In genomic region chr4:99714904-99715782, GRCm38 (mm10) we compare ENCODE assay signal across 8 mouse cellular contexts. TPM values are rescaled to one million over a fixed set of nuclear protein-coding genes. Genes with fewer than 3 reads are reported as not detected.
DNase-seq lines count a peak whose midpoint lies in the region; ATAC-seq and TF ChIP-seq lines count a peak whose summit lies in the region.

Gene Alg6 (plus strand): TSS chr4:99715664.

- H3K9ac ChIP-seq in forebrain, embryonic 12.5 days: peak within 1 kb of the TSS; percentile 81
- H3K9ac ChIP-seq in heart, postnatal 0 days (replicated peaks; ENCODE audit: low read depth, low read length): peak within 1 kb of the TSS; percentile 76
- peak within 1 kb of the TSS; percentile 82 for H3K9ac ChIP-seq in liver, embryonic 16.5 days (ENCODE audit: low read depth, low read length)
- peak within 1 kb of the TSS; percentile 79 for H3K9ac ChIP-seq in neural tube, embryonic 13.5 days

- no peak for TF ChIP-seq CTCF in E14TG2a.4 (conservative IDR thresholded peaks at IDR 0.05; ENCODE audit: low read length)
- peak; percentile 39 for TF ChIP-seq CTCF in heart, postnatal 0 days (IDR thresholded peaks at IDR 0.05; ENCODE audit: low read depth)
- TF ChIP-seq CTCF in testis, adult 2 months (IDR thresholded peaks at IDR 0.05; ENCODE audit: control insufficient read depth, insufficient read depth, insufficient replicate concordance, low read depth, low read length): no peak

- H3K36me3 ChIP-seq in E14TG2a.4 (ENCODE audit: insufficient read depth, low read length): peaks cover 23% of the 10 kb centered on the region
- 0 out of 2 replicates have a peak, but pooled peaks cover 2% of the 10 kb centered on the region for H3K36me3 ChIP-seq in forebrain, embryonic 12.5 days (replicated peaks)
- peaks cover 5% of the 10 kb centered on the region for H3K36me3 ChIP-seq in heart, postnatal 0 days (replicated peaks; ENCODE audit: control insufficient read depth, insufficient read depth, low read length)
- no peaks in the 10 kb centered on the region for H3K36me3 ChIP-seq in liver, embryonic 16.5 days (ENCODE audit: control insufficient read depth, insufficient read depth)
- 0 out of 2 replicates have a peak, but pooled peaks cover 4% of the 10 kb centered on the region for H3K36me3 ChIP-seq in neural tube, embryonic 13.5 days
- no peaks in the 10 kb centered on the region for H3K36me3 ChIP-seq in testis, adult 2 months (ENCODE audit: control insufficient read depth, insufficient read depth, low read length)

- DNase-seq in c-Kit-positive CD71-positive TER-119-positive erythroid progenitor cells, embryonic 14.5 days (ENCODE audit: low spot score): peak; percentile 92
- DNase-seq in heart, postnatal 0 days (ENCODE audit: low spot score): peak; percentile 92
- DNase-seq in kidney, postnatal 4 days: peak; percentile 98 to 99

- H3K4me3 ChIP-seq in E14TG2a.4 (replicated peaks; ENCODE audit: low read length): peak within 1 kb of the TSS; percentile 96
- peak within 1 kb of the TSS; percentile 64 for H3K4me3 ChIP-seq in forebrain, embryonic 12.5 days (replicated peaks)
- peak within 1 kb of the TSS; percentile 74 for H3K4me3 ChIP-seq in heart, postnatal 0 days (ENCODE audit: low read depth, low read length)
- H3K4me3 ChIP-seq in liver, embryonic 16.5 days (ENCODE audit: low read depth, low read length): peak within 1 kb of the TSS; percentile 74
- H3K4me3 ChIP-seq in neural tube, embryonic 13.5 days: peak within 1 kb of the TSS; percentile 60
- H3K4me3 ChIP-seq in testis, adult 2 months (ENCODE audit: control insufficient read depth, low read depth, low read length): peak within 1 kb of the TSS; percentile 98

- no peaks in the 10 kb centered on the region for H3K9me3 ChIP-seq in E14TG2a.4 (ENCODE audit: low read length)
- H3K9me3 ChIP-seq in forebrain, embryonic 12.5 days: no peaks in the 10 kb centered on the region
- no peaks in the 10 kb centered on the region for H3K9me3 ChIP-seq in heart, postnatal 0 days (replicated peaks; ENCODE audit: control insufficient read depth, low read length)
- H3K9me3 ChIP-seq in liver, embryonic 16.5 days (replicated peaks; ENCODE audit: control insufficient read depth, low read length): no peaks in the 10 kb centered on the region
- no peaks in the 10 kb centered on the region for H3K9me3 ChIP-seq in neural tube, embryonic 13.5 days

- peak within 1 kb of the TSS; percentile 66 for H3K4me2 ChIP-seq in forebrain, embryonic 12.5 days
- peak within 1 kb of the TSS; percentile 85 for H3K4me2 ChIP-seq in heart, postnatal 0 days (ENCODE audit: low read depth, low read length)
- H3K4me2 ChIP-seq in liver, embryonic 16.5 days (ENCODE audit: low read depth, low read length): peak within 1 kb of the TSS; percentile 85
- peak within 1 kb of the TSS; percentile 68 for H3K4me2 ChIP-seq in neural tube, embryonic 13.5 days

- H3K27me3 ChIP-seq in E14TG2a.4 (ENCODE audit: insufficient read depth, low read length): no peaks in the 10 kb centered on the region; the same call in 1 of the 2 replicates
- 0 out of 2 replicates have a peak, but pooled peaks cover 10% of the 10 kb centered on the region for H3K27me3 ChIP-seq in forebrain, embryonic 12.5 days
- H3K27me3 ChIP-seq in heart, postnatal 0 days (ENCODE audit: control insufficient read depth, insufficient read depth, low read length): no peaks in the 10 kb centered on the region
- no peaks in the 10 kb centered on the region for H3K27me3 ChIP-seq in liver, embryonic 16.5 days (ENCODE audit: control insufficient read depth, insufficient read depth, low read depth, low read length)
- H3K27me3 ChIP-seq in neural tube, embryonic 13.5 days: 0 out of 2 replicates have a peak, but pooled peaks cover 3% of the 10 kb centered on the region
- no peaks in the 10 kb centered on the region for H3K27me3 ChIP-seq in testis, adult 2 months (ENCODE audit: control insufficient read depth, insufficient read depth, low read length)

- H3K27ac ChIP-seq in forebrain, embryonic 12.5 days: 0 out of 2 replicates have a peak within 1 kb of the TSS, but pooled peaks have one; percentile 42
- H3K27ac ChIP-seq in heart, postnatal 0 days (ENCODE audit: low read depth): peak within 1 kb of the TSS; percentile 53
- H3K27ac ChIP-seq in liver, embryonic 16.5 days (ENCODE audit: low read length): peak within 1 kb of the TSS; percentile 25; the same call in 1 of the 2 replicates
- H3K27ac ChIP-seq in neural tube, embryonic 13.5 days (replicated peaks): peak within 1 kb of the TSS; percentile 55; the same call in 1 of the 2 replicates
- peak within 1 kb of the TSS; percentile 74 for H3K27ac ChIP-seq in testis, adult 2 months (ENCODE audit: control insufficient read depth, insufficient read depth, low read depth, low read length)

- 3% methylated on average over 44 of the region's 46 CpGs for WGBS in forebrain, embryonic 12.5 days
- 2% methylated on average over 45 of the region's 46 CpGs for WGBS in heart, postnatal 0 days
- 4% methylated on average over 45 of the region's 46 CpGs for WGBS in liver, embryonic 16.5 days (ENCODE audit: insufficient replicate concordance)
- 3% methylated on average over 44 of the region's 46 CpGs for WGBS in neural tube, embryonic 13.5 days

- H3K4me1 ChIP-seq in E14TG2a.4 (replicated peaks; ENCODE audit: low read depth, low read length): peaks cover 16% of the 10 kb centered on the region
- H3K4me1 ChIP-seq in forebrain, embryonic 12.5 days: 0 out of 2 replicates have a peak, but pooled peaks cover 2% of the 10 kb centered on the region
- H3K4me1 ChIP-seq in heart, postnatal 0 days (ENCODE audit: control insufficient read depth, insufficient read depth): peaks cover 8% of the 10 kb centered on the region
- H3K4me1 ChIP-seq in liver, embryonic 16.5 days (ENCODE audit: control insufficient read depth, low read depth, low read length): peaks cover 8% of the 10 kb centered on the region
- peaks cover 9% of the 10 kb centered on the region for H3K4me1 ChIP-seq in neural tube, embryonic 13.5 days (replicated peaks)
- peaks cover 6% of the 10 kb centered on the region for H3K4me1 ChIP-seq in testis, adult 2 months (ENCODE audit: control insufficient read depth, insufficient read depth, low read length)

- TF ChIP-seq EP300 in heart, postnatal 0 days (IDR thresholded peaks at IDR 0.05; ENCODE audit: low read depth): no peak

- peak; percentile 59; the same call in 1 of the 2 replicates for TF ChIP-seq POLR2A in testis, adult 2 months (IDR thresholded peaks at IDR 0.05; ENCODE audit: control insufficient read depth, low read depth, low read length)

- ATAC-seq in forebrain, embryonic 12.5 days (ENCODE audit: low FRiP score): peak; percentile 94
- ATAC-seq in heart, postnatal 0 days (ENCODE audit: insufficient read depth, low read depth): peak; percentile 94
- peak; percentile 94 for ATAC-seq in liver, embryonic 16.5 days (ENCODE audit: low read depth)
- ATAC-seq in neural tube, embryonic 13.5 days (ENCODE audit: low read depth): peak; percentile 95

RNA-seq across cellular contexts. Expression of gene Alg6, which starts in this region (rescaled TPM):
- 14.2 and 15.7 TPM in 2 replicates for polyA plus RNA-seq in forebrain, embryonic 12.5 days (2016; fragmentation: Nextera tagmentation; extraction: Ambion mirVana)
- total RNA-seq in heart, postnatal 0 days (2014; rRNA removed; ENCODE audit: low replicate concordance): 12.4 and 54.3 TPM in 2 replicates
- polyA plus RNA-seq in heart, postnatal 0 days (2015; fragmentation: Nextera tagmentation; extraction: Ambion mirVana): 6.3 and 6.5 TPM in 2 replicates
- 9.7 and 10.3 TPM in 2 replicates for polyA plus RNA-seq in liver, embryonic 16.5 days (2015; fragmentation: Nextera tagmentation; extraction: Ambion mirVana)
- 9.2 and 10.6 TPM in 2 replicates for polyA plus RNA-seq in neural tube, embryonic 13.5 days (2015; fragmentation: Nextera tagmentation; extraction: Ambion mirVana)
- polyA plus RNA-seq in testis, adult 2 months (2012; rRNA removed): 2.2 and 2.6 TPM in 2 replicates

Comparison
In these comparisons a context has a peak if more than half of its experiments do, and no peak if none do; other contexts are left out.
1. Peak in every context shown above with its lines: DNase-seq, ATAC-seq, H3K4me3 ChIP-seq and H3K27ac ChIP-seq.